Mouse (Mus musculus) heart, embryonic 15.5 days (tissue): ENCODE data around the gene Zfp128. TPM values are rescaled to one million over a fixed set of nuclear protein-coding genes. Genes with fewer than 3 reads are reported as not detected.
A peak's percentile ranks its signal among the peaks of the same experiment; 100 is the strongest.
"Not testable (repeated sequence)": the region's sequence is repeated elsewhere in the genome, so short reads cannot be mapped to it uniquely, and the experiment has no call there.

Experiments used
- ATAC-seq: fragments of 200-750 bp; cut with Nextera tagmentation; replicated peaks from 2 replicates; pipeline ENCODE4 v1.8.0; 2017; ENCODE audit warnings: low read depth, moderate TSS enrichment; ENCODE audit not compliant: insufficient number of reproducible peaks, insufficient read depth, low FRiP score
- H3K27ac ChIP-seq: fragments of 300-500 bp; sonication (generic); 2 replicates; pipeline ENCODE4 v1.5.1; 2015; ENCODE audit warnings: mild to moderate bottlenecking, inconsistent platforms
- H3K27me3 ChIP-seq: fragments of 300-500 bp; sonication (generic); 2 replicates; pipeline ENCODE4 v1.6.1; 2015; ENCODE audit warnings: inconsistent platforms
- H3K36me3 ChIP-seq: fragments of 300-500 bp; sonication (generic); 2 replicates; pipeline ENCODE4 v1.6.1; 2015; ENCODE audit warnings: mild to moderate bottlenecking, inconsistent platforms
- H3K4me1 ChIP-seq: fragments of 300-500 bp; sonication (generic); replicated peaks from 2 replicates; pipeline ENCODE4 v1.6.1; 2015; ENCODE audit warnings: inconsistent platforms
- H3K4me2 ChIP-seq: fragments of 300-500 bp; sonication (generic); 2 replicates; pipeline ENCODE4 v1.6.1; 2015; ENCODE audit warnings: inconsistent platforms, mild to moderate bottlenecking, moderate library complexity
- H3K4me3 ChIP-seq: fragments of 300-500 bp; sonication (generic); 2 replicates; pipeline ENCODE4 v1.5.1; 2015; ENCODE audit warnings: mild to moderate bottlenecking, inconsistent platforms
- H3K9ac ChIP-seq: fragments of 300-500 bp; sonication (generic); 2 replicates; pipeline ENCODE4 v1.6.1; 2015; ENCODE audit warnings: mild to moderate bottlenecking, inconsistent platforms
- H3K9me3 ChIP-seq: fragments of 300-500 bp; sonication (generic); replicated peaks from 2 replicates; pipeline ENCODE4 v1.6.1; 2016; ENCODE audit warnings: inconsistent platforms
- WGBS: fragments of 180-500 bp; shearing (Covaris S2); methylation state at CpG from one replicate; pipeline ENCODE4 v1.1.7; 2015; ENCODE audit warnings: mixed read lengths; 5-methylcytosine and 5-hydroxymethylcytosine counted together
- polyA plus RNA-seq: library from polyadenylated mRNA; unstranded; fragments of >200 nt; fragmentation: Nextera tagmentation; extraction: Ambion mirVana; gene quantifications from 2 replicates; pipeline ENCODE4 v1.2.1, GENCODE M21; 2015

Zfp128 gene
- polyA plus RNA-seq, 1 experiment from 2014 or later, result 3.3 TPM

GRCm38 (mm10) chr7:12922729-12923128, 41.8 kb downstream of the Zfp128 start:
- ATAC-seq, result no peak
- Histone ChIP-seq H3K27ac (0 out of 2 replicates have a peak overlapping the region, but pooled peaks have one; percentile 44), H3K4me1 (peaks cover 14% of the 10 kb centered on the region), H3K9ac (peak overlapping the region; percentile 86), H3K27me3 (no peaks in the 10 kb centered on the region), H3K36me3 (peaks cover 43% of the 10 kb centered on the region), H3K4me2 (peak overlapping the region; percentile 72), H3K9me3 (no peaks in the 10 kb centered on the region), H3K4me3 (peak overlapping the region; percentile 88)
- WGBS, result 4% methylated on average over 8 of the region's 8 CpGs

- Histone ChIP-seq H3K36me3 (peaks cover 43% of the 10 kb centered on the region), H3K9ac (no peak overlapping the region), H3K4me3 (no peak overlapping the region), H3K4me2 (no peak overlapping the region), H3K27ac (no peak overlapping the region), H3K9me3 (no peaks in the 10 kb centered on the region), H3K27me3 (no peaks in the 10 kb centered on the region), H3K4me1 (peaks cover 23% of the 10 kb centered on the region)
- WGBS, result 88% methylated on average over 7 of the region's 7 CpGs
- no peak for ATAC-seq
Measured at GRCm38 (mm10) chr7:12926316-12926715, 45.3 kb downstream of the Zfp128 start.

DNA sequence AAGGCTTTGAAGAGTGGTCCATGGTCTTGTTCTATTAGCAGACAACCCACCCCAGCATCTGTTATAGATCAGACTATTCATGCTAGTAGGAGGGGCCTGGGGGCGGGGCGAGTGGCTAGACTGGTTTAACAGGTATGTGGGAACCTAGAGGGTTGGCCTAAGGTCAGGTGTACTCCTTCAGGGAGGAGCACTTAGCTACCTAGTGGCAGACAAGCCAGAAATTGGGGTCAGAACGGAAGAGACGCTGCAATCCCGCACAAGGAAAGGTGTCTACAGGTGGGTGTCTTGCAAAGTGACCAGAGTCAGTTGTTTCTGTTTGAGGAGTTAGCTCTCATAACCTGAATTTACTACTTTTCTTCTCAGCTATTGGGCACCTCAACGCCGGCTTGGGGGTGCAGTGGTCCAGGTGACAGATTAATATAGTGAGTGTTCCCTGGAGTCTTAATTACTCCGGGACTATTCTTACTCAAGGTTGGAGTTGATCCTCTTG, 46.3 kb downstream of the Zfp128 start, which contains the start of gene Rnf225:
Gene Rnf225 (plus strand): TSS at position 226 of the 490 bp plus-strand sequence.
- peak within 1 kb of the TSS; percentile 67 for H3K9ac ChIP-seq
- peak within 1 kb of the TSS; percentile 84 for H3K4me2 ChIP-seq
- H3K9me3 ChIP-seq, result no peaks in the 10 kb centered on the region
- H3K4me3 ChIP-seq, result peak within 1 kb of the TSS; percentile 48
- H3K4me1 ChIP-seq, result peaks cover 23% of the 10 kb centered on the region
- H3K27ac ChIP-seq, result no peak within 1 kb of the TSS
- peaks cover 43% of the 10 kb centered on the region for H3K36me3 ChIP-seq
- WGBS, result 25% methylated on average over 8 of the region's 8 CpGs
- no peak for ATAC-seq
- no peaks in the 10 kb centered on the region for H3K27me3 ChIP-seq

DNA sequence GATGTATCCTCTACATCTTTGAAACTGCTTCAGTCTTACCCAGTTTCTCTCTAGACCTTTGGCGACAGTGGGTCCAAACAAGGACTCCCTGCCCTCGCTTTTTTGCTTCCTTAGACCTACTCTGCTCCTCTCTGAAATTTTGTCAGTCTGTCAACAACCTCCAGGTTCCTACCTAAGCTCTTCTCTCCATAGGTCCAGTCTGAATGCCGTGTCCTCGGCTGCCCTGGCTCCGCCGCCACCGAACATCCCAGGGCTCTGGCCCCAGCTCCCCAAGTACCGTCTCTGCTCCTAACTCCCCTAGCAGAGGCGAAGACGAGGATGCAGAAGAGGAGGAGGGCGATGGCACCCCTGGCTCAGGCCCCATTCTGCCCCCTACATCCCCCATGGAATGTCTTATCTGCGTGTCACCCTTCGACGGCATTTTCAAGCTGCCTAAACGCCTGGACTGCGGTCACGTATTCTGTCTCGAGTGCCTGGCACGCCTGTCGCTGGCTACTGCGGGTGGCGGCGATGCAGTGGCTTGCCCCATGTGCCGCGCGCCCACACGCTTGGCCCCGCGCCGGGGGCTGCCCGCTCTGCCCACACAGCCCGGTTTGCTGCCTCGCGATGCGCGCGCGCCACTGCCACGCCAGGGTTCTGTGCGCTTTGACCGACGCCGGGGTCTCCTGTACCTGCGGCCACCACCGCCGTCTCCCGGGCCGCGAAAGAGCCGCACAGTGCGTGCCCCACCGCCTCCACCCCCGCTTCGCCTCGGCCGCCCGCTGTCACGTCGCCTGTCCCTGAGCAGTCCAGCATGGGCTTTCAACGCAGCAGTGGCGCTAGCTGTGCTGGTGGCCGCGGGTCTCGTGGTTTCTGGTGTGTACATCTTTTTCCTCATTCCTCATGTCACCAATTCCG, 47.0 kb downstream of the Zfp128 start:
- Histone ChIP-seq H3K9me3 (no peaks in the 10 kb centered on the region), H3K36me3 (peaks cover 43% of the 10 kb centered on the region), H3K27ac (no peak overlapping the region), H3K4me3 (peak overlapping the region; percentile 48), H3K9ac (peak overlapping the region; percentile 67), H3K4me1 (peaks cover 21% of the 10 kb centered on the region), H3K4me2 (peak overlapping the region; percentile 84), H3K27me3 (no peaks in the 10 kb centered on the region)
- ATAC-seq, result peak; percentile 60; the same call in 1 of the 2 replicates
- WGBS, result 4% methylated on average over 65 of the region's 65 CpGs

- Histone ChIP-seq H3K36me3 (no peaks in the 10 kb centered on the region), H3K27ac (no peak overlapping the region), H3K4me1 (no peaks in the 10 kb centered on the region; the same call in 1 of the 2 replicates), H3K4me3 (no peak overlapping the region), H3K4me2 (no peak overlapping the region), H3K9ac (no peak overlapping the region), H3K9me3 (no peaks in the 10 kb centered on the region), H3K27me3 (no peaks in the 10 kb centered on the region)
- 78% methylated on average over 4 of the region's 4 CpGs for WGBS
- ATAC-seq, result no peak
Measured at GRCm38 (mm10) chr7:12933615-12934140, 52.7 kb downstream of the Zfp128 start.

DNA sequence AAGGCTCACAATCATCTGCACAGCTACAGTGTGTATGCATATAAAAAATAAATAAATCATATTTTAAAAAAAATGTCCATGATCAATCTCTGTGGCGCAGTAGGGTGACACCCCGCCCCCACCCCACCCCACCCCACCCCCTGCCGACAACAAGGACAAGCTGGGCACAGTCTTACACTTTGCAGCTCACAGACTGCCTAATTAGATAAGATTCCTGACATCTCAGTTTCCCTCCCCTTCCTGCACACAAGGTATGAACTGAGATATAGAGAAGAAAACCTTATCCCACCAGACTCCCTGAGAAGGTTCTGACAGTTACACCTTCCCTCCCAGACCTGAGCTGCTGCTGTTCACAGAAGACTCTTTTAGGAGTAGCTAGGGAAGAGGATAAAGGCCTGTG, 53.8 kb downstream of the Zfp128 start:
- Histone ChIP-seq H3K4me1 (no peaks in the 10 kb centered on the region), H3K9me3 (no peaks in the 10 kb centered on the region), H3K27ac (no peak overlapping the region), H3K9ac (no peak overlapping the region), H3K36me3 (no peaks in the 10 kb centered on the region), H3K4me2 (no peak overlapping the region), H3K4me3 (no peak overlapping the region), H3K27me3 (no peaks in the 10 kb centered on the region)
- no peak for ATAC-seq
- 59% methylated on average over 3 of the region's 3 CpGs for WGBS

GRCm38 (mm10) chr7:12937254-12937803, 56.4 kb downstream of the Zfp128 start:
- 81% methylated on average over 4 of the region's 4 CpGs for WGBS
- ATAC-seq, H3K4me1 ChIP-seq: not testable (repeated sequence)

GRCm38 (mm10) chr7:12940599-12940998, 59.6 kb downstream of the Zfp128 start:
- 74% methylated on average over 4 of the region's 4 CpGs for WGBS
- Histone ChIP-seq H3K9me3 (no peaks in the 10 kb centered on the region), H3K9ac (no peak overlapping the region), H3K27me3 (no peaks in the 10 kb centered on the region), H3K4me1 (no peaks in the 10 kb centered on the region), H3K27ac (no peak overlapping the region), H3K4me3 (no peak overlapping the region), H3K4me2 (no peak overlapping the region), H3K36me3 (no peaks in the 10 kb centered on the region)
- ATAC-seq, result no peak

More at GRCm38 (mm10) chr7:12937254-12937803, 56.4 kb downstream of the Zfp128 start:
- not testable (repeated sequence) for H3K27ac ChIP-seq, H3K36me3 ChIP-seq, H3K9ac ChIP-seq, H3K9me3 ChIP-seq, H3K4me2 ChIP-seq, H3K4me3 ChIP-seq, H3K27me3 ChIP-seq

Other genes starting within 250 kb of the Zfp128 start
- not detected in 2 replicates for gene Vmn2r54, start 240.9 kb upstream of the Zfp128 start, polyA plus RNA-seq
- not detected in 2 replicates for gene Vmn2r55, start 196.2 kb upstream of the Zfp128 start, polyA plus RNA-seq
- gene Vmn2r56, start 146.2 kb upstream of the Zfp128 start, polyA plus RNA-seq, result not detected in 2 replicates
- gene Zscan18, start 77.5 kb upstream of the Zfp128 start, polyA plus RNA-seq, result 4.7 and 5.9 TPM in 2 replicates
- 9.6 and 10.2 TPM in 2 replicates for gene Zfp329, start 62.3 kb upstream of the Zfp128 start, polyA plus RNA-seq
- gene Zfp110, start 46.4 kb upstream of the Zfp128 start, polyA plus RNA-seq, result 22.1 and 22.9 TPM in 2 replicates
- gene Zscan22, start 16.6 kb downstream of the Zfp128 start, polyA plus RNA-seq, result 9.5 and 11.2 TPM in 2 replicates
- gene Rps5, start 41.1 kb downstream of the Zfp128 start, polyA plus RNA-seq, result 453 and 535 TPM in 2 replicates
- gene Rnf225, start 46.2 kb downstream of the Zfp128 start, polyA plus RNA-seq, result 0.47 and 0.49 TPM in 2 replicates
- 5.2 and 7.5 TPM in 2 replicates for gene Zfp324, start 84.7 kb downstream of the Zfp128 start, polyA plus RNA-seq
- 5.0 and 6.4 TPM in 2 replicates for gene Zfp446, start 96.7 kb downstream of the Zfp128 start, polyA plus RNA-seq
- 0.14 TPM in 1 of 2 replicates, not detected in the other for gene Slc27a5, start 117.0 kb downstream of the Zfp128 start, polyA plus RNA-seq
- gene Trim28, start 117.9 kb downstream of the Zfp128 start, polyA plus RNA-seq, result 116 and 173 TPM in 2 replicates
- 12.2 and 18.0 TPM in 2 replicates for gene Zbtb45, start 128.9 kb downstream of the Zfp128 start, polyA plus RNA-seq
- gene Chmp2a, start 153.6 kb downstream of the Zfp128 start, polyA plus RNA-seq, result 129 and 133 TPM in 2 replicates
- 107 and 130 TPM in 2 replicates for gene Ube2m, start 157.1 kb downstream of the Zfp128 start, polyA plus RNA-seq
- 1.5 and 2.1 TPM in 2 replicates for gene Mzf1, start 173.6 kb downstream of the Zfp128 start, polyA plus RNA-seq
- gene Vmn1r85, start 214.0 kb downstream of the Zfp128 start, polyA plus RNA-seq, result not detected in 2 replicates
- gene Vmn1r86, start 238.7 kb downstream of the Zfp128 start, polyA plus RNA-seq, result not detected in 2 replicates